Mouse (Mus musculus) hindbrain, embryonic 15.5 days (tissue): Measurements from ENCODE around the gene Picalm. TPM values are rescaled to one million over a fixed set of nuclear protein-coding genes. Genes with fewer than 3 reads are reported as not detected.
"Not testable (repeated sequence)": the region's sequence is repeated elsewhere in the genome, so short reads cannot be mapped to it uniquely, and the experiment has no call there.

ENCODE experiments used
- ATAC-seq: fragments of 200-750 bp; cut with Nextera tagmentation; 2 replicates; pipeline ENCODE4 v1.8.0; 2017; ENCODE audit warnings: low read depth, moderate number of reproducible peaks, moderate TSS enrichment; ENCODE audit not compliant: low FRiP score
- H3K27ac ChIP-seq: fragments of 300-500 bp; sonication (generic); replicated peaks from 2 replicates; pipeline ENCODE4 v1.5.1; 2015; ENCODE audit warnings: mild to moderate bottlenecking, inconsistent platforms
- H3K27me3 ChIP-seq: fragments of 300-500 bp; sonication (generic); 2 replicates; pipeline ENCODE4 v1.6.1; 2015; ENCODE audit warnings: control low read depth, inconsistent platforms
- H3K36me3 ChIP-seq: fragments of 300-500 bp; sonication (generic); 2 replicates; pipeline ENCODE4 v1.6.1; 2015; ENCODE audit warnings: control low read depth, inconsistent platforms
- H3K4me1 ChIP-seq: fragments of 300-500 bp; sonication (generic); replicated peaks from 2 replicates; pipeline ENCODE4 v1.6.1; 2015; ENCODE audit warnings: control low read depth, inconsistent platforms
- H3K4me2 ChIP-seq: fragments of 300-500 bp; sonication (generic); 2 replicates; pipeline ENCODE4 v1.6.1; 2015; ENCODE audit warnings: moderate library complexity, mild to moderate bottlenecking, inconsistent platforms
- H3K4me3 ChIP-seq: fragments of 300-500 bp; sonication (generic); 2 replicates; pipeline ENCODE4 v1.5.1; 2015; ENCODE audit warnings: mild to moderate bottlenecking, inconsistent platforms
- H3K9ac ChIP-seq: fragments of 300-500 bp; sonication (generic); 2 replicates; pipeline ENCODE4 v1.6.1; 2015; ENCODE audit warnings: inconsistent platforms
- H3K9me3 ChIP-seq: fragments of 300-500 bp; sonication (generic); 2 replicates; pipeline ENCODE4 v1.6.1; 2016; ENCODE audit warnings: control low read depth, inconsistent platforms
- WGBS: fragments of 180-500 bp; shearing (Covaris S2); methylation state at CpG from one replicate; pipeline ENCODE4 v1.1.7; 2015; 5-methylcytosine and 5-hydroxymethylcytosine counted together
- polyA plus RNA-seq: library from polyadenylated mRNA; unstranded; fragments of >200 nt; fragmentation: Nextera tagmentation; extraction: Ambion mirVana; gene quantifications from 2 replicates; pipeline ENCODE4 v1.2.1, GENCODE M21; 2015

Picalm gene
- polyA plus RNA-seq, 1 experiment from 2014 or later, result 34.2 TPM

GRCm38 (mm10) chr7:90228075-90228474, 98.1 kb downstream of the Picalm start:
- no peak overlapping the region for H3K4me2 ChIP-seq
- no peak overlapping the region for H3K9ac ChIP-seq
- H3K36me3 ChIP-seq, result no peaks in the 10 kb centered on the region
- no peak overlapping the region for H3K4me3 ChIP-seq
- H3K27me3 ChIP-seq, result no peaks in the 10 kb centered on the region
- H3K4me1 ChIP-seq, result no peaks in the 10 kb centered on the region
- 88% methylated on average over 4 of the region's 4 CpGs for WGBS
- H3K27ac ChIP-seq, result no peak overlapping the region
- H3K9me3 ChIP-seq, result no peaks in the 10 kb centered on the region
- no peak for ATAC-seq

DNA sequence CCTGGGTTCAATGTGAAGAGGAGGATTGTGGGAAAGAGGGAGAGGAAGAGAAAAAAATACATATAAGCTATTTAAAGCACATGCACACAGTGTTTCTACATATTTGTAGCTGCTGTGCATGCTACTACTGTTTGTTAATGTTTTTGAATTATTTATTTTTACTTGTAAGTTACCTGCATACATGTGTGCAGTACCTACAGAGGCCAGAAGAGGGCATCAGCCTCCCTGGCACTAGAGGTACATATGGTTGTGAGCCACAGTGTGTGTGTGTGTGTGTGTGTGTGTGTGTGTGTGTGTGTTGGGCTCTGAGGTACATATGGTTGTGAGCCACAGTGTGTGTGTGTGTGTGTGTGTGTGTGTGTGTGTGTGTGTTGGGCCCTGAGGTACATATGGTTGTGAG, 98.9 kb downstream of the Picalm start:
- H3K4me3 ChIP-seq, H3K36me3 ChIP-seq, H3K27ac ChIP-seq, H3K9ac ChIP-seq, H3K9me3 ChIP-seq, H3K4me2 ChIP-seq, ATAC-seq, H3K4me1 ChIP-seq, H3K27me3 ChIP-seq: not testable (repeated sequence)

- Histone ChIP-seq H3K27ac (no peak overlapping the region), H3K9me3 (no peaks in the 10 kb centered on the region), H3K9ac (no peak overlapping the region), H3K4me3 (no peak overlapping the region), H3K4me1 (no peaks in the 10 kb centered on the region), H3K36me3 (no peaks in the 10 kb centered on the region), H3K4me2 (no peak overlapping the region), H3K27me3 (no peaks in the 10 kb centered on the region)
- ATAC-seq, result no peak
- WGBS, result 85% methylated on average over 9 of the region's 9 CpGs
These were observed 101.4 kb downstream of the Picalm start for GRCm38 (mm10) chr7:90231431-90231830.

GRCm38 (mm10) chr7:90233921-90234320, 103.9 kb downstream of the Picalm start:
- Histone ChIP-seq H3K9ac (no peak overlapping the region), H3K4me3 (no peak overlapping the region), H3K9me3 (no peaks in the 10 kb centered on the region), H3K36me3 (no peaks in the 10 kb centered on the region), H3K27me3 (no peaks in the 10 kb centered on the region), H3K27ac (no peak overlapping the region), H3K4me1 (no peaks in the 10 kb centered on the region), H3K4me2 (no peak overlapping the region)
- WGBS, result 71% methylated on average over 4 of the region's 4 CpGs
- ATAC-seq, result no peak

- Histone ChIP-seq H3K27ac (no peak overlapping the region), H3K4me2 (no peak overlapping the region), H3K9me3 (no peaks in the 10 kb centered on the region), H3K36me3 (no peaks in the 10 kb centered on the region), H3K4me3 (no peak overlapping the region), H3K9ac (no peak overlapping the region), H3K4me1 (no peaks in the 10 kb centered on the region), H3K27me3 (no peaks in the 10 kb centered on the region)
- whole genome bisulfite sequencing, result 47% methylated on average over 4 of the region's 4 CpGs
- no peak for ATAC-seq
These were observed 106.4 kb downstream of the Picalm start for GRCm38 (mm10) chr7:90236289-90236905.

- ATAC-seq, result no peak
- 97% methylated on average over 6 of the region's 6 CpGs for WGBS
- no peaks in the 10 kb centered on the region for H3K4me1 ChIP-seq
- no peaks in the 10 kb centered on the region for H3K27me3 ChIP-seq
- no peak overlapping the region for H3K4me3 ChIP-seq
- H3K36me3 ChIP-seq, result no peaks in the 10 kb centered on the region
- H3K9me3 ChIP-seq, result no peaks in the 10 kb centered on the region
- no peak overlapping the region for H3K4me2 ChIP-seq
- H3K9ac ChIP-seq, result no peak overlapping the region
- no peak overlapping the region for H3K27ac ChIP-seq
These were observed 113.1 kb downstream of the Picalm start for GRCm38 (mm10) chr7:90243151-90243550.

DNA sequence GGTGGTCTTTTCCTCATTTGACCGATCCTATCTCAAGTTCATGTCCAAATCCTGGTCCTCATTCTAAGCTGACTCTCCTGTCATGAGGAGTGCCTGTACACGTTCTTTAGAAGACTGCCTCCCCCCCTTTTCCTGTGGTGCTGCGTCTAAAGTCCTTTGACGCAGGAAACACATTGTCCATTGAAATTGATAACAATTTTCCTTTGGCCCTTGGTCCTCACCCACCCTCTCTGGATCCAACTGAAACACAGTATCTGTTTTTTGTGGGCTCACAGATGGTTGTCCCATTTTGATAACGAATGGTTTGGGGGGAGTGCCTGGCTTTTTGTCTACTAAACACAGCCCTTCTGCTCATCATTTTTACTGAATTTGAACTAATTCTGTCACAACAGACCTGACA, 113.6 kb downstream of the Picalm start:
- no peaks in the 10 kb centered on the region for H3K9me3 ChIP-seq
- WGBS, result 74% methylated on average over 5 of the region's 5 CpGs
- no peaks in the 10 kb centered on the region for H3K36me3 ChIP-seq
- no peak overlapping the region for H3K27ac ChIP-seq
- no peak overlapping the region for H3K4me2 ChIP-seq
- H3K4me3 ChIP-seq, result no peak overlapping the region
- ATAC-seq, result no peak
- no peak overlapping the region for H3K9ac ChIP-seq
- no peaks in the 10 kb centered on the region for H3K27me3 ChIP-seq
- no peaks in the 10 kb centered on the region for H3K4me1 ChIP-seq

- 80% methylated on average over 5 of the region's 5 CpGs for WGBS
These were observed 122.9 kb downstream of the Picalm start for GRCm38 (mm10) chr7:90252946-90253345.

DNA sequence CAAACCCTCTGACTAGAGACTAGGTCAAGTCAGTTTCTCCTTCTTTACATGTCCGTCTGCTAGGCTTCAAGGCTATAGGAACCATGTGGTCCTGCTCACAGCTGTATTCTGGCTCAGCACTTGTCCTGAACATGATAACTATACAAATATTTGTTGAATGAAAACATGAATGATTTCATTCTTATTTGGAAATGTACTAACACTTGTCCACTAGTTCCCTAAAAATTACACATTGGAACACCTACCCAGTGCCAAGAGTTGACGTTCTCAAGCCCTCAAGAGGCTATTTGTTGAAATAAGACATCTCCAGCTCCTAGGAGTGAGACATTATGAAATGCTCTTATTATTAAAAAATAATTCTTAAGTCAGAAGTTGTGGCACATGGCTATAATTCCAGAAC, 128.7 kb downstream of the Picalm start:
- Histone ChIP-seq H3K4me2 (no peak overlapping the region), H3K36me3 (no peaks in the 10 kb centered on the region), H3K4me3 (no peak overlapping the region), H3K9me3 (no peaks in the 10 kb centered on the region), H3K9ac (no peak overlapping the region), H3K4me1 (peaks cover 4% of the 10 kb centered on the region; the same call in 1 of the 2 replicates), H3K27ac (no peak overlapping the region), H3K27me3 (no peaks in the 10 kb centered on the region)
- WGBS, result 92% methylated on average over 2 of the region's 2 CpGs
- no peak for ATAC-seq

More at GRCm38 (mm10) chr7:90252946-90253345, 122.9 kb downstream of the Picalm start:
- Histone ChIP-seq H3K36me3 (no peaks in the 10 kb centered on the region), H3K4me1 (no peaks in the 10 kb centered on the region), H3K27ac (no peak overlapping the region), H3K9me3 (no peaks in the 10 kb centered on the region), H3K27me3 (no peaks in the 10 kb centered on the region), H3K9ac (no peak overlapping the region), H3K4me2 (no peak overlapping the region), H3K4me3 (no peak overlapping the region)
- ATAC-seq, result no peak

GRCm38 (mm10) chr7:90259899-90260298, 129.9 kb downstream of the Picalm start:
- H3K9me3 ChIP-seq, result no peaks in the 10 kb centered on the region
- 79% methylated on average over 2 of the region's 2 CpGs for WGBS
- no peaks in the 10 kb centered on the region for H3K27me3 ChIP-seq
- H3K9ac ChIP-seq, result no peak overlapping the region
- H3K36me3 ChIP-seq, result no peaks in the 10 kb centered on the region
- H3K4me3 ChIP-seq, result no peak overlapping the region
- no peak for ATAC-seq
- H3K4me1 ChIP-seq, result peaks cover 4% of the 10 kb centered on the region; the same call in 1 of the 2 replicates
- no peak overlapping the region for H3K4me2 ChIP-seq
- H3K27ac ChIP-seq, result no peak overlapping the region

DNA sequence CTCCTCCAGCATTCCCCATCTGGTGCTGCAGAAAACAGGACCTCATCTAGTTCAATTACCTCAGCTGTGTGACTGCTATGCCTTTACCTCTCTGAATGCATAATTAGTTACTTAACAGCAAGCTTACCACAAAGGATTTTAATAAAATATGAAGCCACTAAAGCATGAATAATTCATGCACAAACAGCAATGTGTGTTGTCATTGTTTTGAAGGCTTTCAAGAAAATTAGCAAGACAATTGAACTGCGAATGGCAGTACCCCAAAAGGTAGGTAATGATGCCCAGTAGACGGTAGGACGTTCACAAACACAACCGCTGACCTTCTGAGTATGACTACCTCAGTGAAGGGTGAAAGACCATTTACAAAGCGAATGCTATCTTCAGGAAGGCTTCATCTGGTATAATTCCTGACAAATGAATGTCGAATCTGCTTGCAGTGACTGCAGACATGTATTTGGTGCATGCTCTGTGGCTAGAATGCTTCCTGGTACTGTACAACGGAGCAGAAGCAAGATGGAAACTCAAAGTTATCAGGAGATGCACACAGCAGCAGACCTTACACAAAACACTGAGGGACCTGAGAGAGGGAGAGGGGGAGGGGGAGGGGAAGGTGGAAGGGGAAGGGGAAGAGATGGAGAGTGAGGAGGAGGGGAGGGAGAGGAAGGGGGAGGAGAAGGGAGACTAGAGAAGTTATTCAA, 132.0 kb downstream of the Picalm start:
- Histone ChIP-seq H3K4me3 (no peak overlapping the region), H3K9me3 (no peaks in the 10 kb centered on the region), H3K27me3 (no peaks in the 10 kb centered on the region), H3K36me3 (no peaks in the 10 kb centered on the region), H3K4me1 (peaks cover 9% of the 10 kb centered on the region), H3K4me2 (peak overlapping the region; percentile 28), H3K27ac (peak overlapping the region; percentile 32; the same call in 1 of the 2 replicates), H3K9ac (no peak overlapping the region)
- 17% methylated on average over 7 of the region's 7 CpGs for WGBS
- peak; percentile 54; the same call in 1 of the 2 replicates for ATAC-seq
